Mouse (Mus musculus) E14TG2a.4 (cell line): Measurements from ENCODE around the gene Cdc27.

Source experiments
- H3K27me3 ChIP-seq: 2 replicates; pipeline ENCODE4 v1.6.1; 2014; ENCODE audit warnings: low read length, control low read depth; ENCODE audit not compliant: insufficient read depth
- H3K36me3 ChIP-seq: 2 replicates; pipeline ENCODE4 v1.6.1; 2014; ENCODE audit warnings: low read length, control low read depth; ENCODE audit not compliant: insufficient read depth
- H3K4me1 ChIP-seq: replicated peaks from 2 replicates; pipeline ENCODE4 v1.6.1; 2014; ENCODE audit warnings: low read depth, low read length, control low read depth
- H3K4me3 ChIP-seq: replicated peaks from 2 replicates; pipeline ENCODE4 v1.5.1; 2014; ENCODE audit warnings: mild to moderate bottlenecking, low read length
- H3K9me3 ChIP-seq: 2 replicates; pipeline ENCODE4 v1.6.1; 2014; ENCODE audit warnings: low read length, control low read depth
- CTCF ChIP-seq: conservative IDR thresholded peaks from 2 replicates; pipeline ENCODE4 v1.5.1; 2014; ENCODE audit warnings: low read length
- NANOG ChIP-seq: IDR thresholded peaks from 2 replicates; pipeline ENCODE4 v1.6.1; 2014; ENCODE audit warnings: borderline replicate concordance, low read length, mixed read lengths
- POU5F1 ChIP-seq: IDR thresholded peaks from 2 replicates; pipeline ENCODE4 v1.6.1; 2014; ENCODE audit warnings: low read length, borderline replicate concordance

Gene Cdc27

DNA sequence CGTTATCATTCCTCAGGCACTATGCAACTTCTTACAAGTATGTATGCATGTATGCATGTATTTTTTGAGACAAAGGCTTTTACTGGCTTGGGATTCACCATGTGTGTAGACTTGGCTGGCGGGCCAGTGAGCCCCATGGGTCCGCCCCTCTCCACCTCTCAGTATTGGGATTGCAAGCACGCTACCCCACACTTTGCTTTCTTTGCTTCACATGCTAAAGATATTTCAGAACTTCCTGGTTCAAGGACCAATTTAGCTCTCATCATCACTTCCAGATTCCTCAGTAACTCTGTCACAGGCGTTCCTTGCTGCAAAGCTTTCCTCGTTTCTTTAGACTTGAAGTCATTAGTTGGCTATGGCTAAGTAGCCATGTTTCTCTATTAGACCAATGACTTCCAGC lies 15.7 kb upstream of the Cdc27 start:
- no peak for TF ChIP-seq POU5F1
- no peak for TF ChIP-seq NANOG
- TF ChIP-seq CTCF = no peak
- Histone ChIP-seq H3K27me3 (peaks cover 16% of the 10 kb centered on the region), H3K4me3 (no peak overlapping the region), H3K36me3 (no peaks in the 10 kb centered on the region), H3K9me3 (peaks cover 7% of the 10 kb centered on the region), H3K4me1 (0 out of 2 replicates have a peak, but pooled peaks cover 3% of the 10 kb centered on the region)

DNA sequence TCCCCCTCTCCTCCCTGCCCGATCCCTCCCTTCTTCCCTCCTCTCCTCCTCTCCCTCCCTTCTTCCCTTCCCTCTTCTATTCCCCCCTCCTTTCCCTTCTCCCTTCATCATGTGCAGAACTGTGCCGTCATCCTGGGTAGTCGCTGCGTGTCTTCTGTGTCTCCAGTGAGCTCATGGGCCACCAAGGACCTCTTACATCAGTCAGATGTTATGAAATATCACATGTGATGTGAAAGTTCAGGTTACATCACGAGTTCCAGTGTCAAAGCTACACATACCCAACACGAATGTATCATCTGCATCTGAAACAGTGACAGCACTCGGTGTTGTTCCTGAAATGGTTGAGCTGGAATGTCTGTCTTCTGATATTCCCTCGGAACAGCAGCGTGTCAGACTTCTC lies 14.8 kb upstream of the Cdc27 start:
- H3K27me3 ChIP-seq = peaks cover 18% of the 10 kb centered on the region
- peaks cover 7% of the 10 kb centered on the region for H3K9me3 ChIP-seq
- H3K4me3 ChIP-seq = no peak overlapping the region
- TF ChIP-seq CTCF = no peak
- no peak for TF ChIP-seq POU5F1
- TF ChIP-seq NANOG = no peak
- no peaks in the 10 kb centered on the region for H3K36me3 ChIP-seq
- 0 out of 2 replicates have a peak, but pooled peaks cover 3% of the 10 kb centered on the region for H3K4me1 ChIP-seq

DNA sequence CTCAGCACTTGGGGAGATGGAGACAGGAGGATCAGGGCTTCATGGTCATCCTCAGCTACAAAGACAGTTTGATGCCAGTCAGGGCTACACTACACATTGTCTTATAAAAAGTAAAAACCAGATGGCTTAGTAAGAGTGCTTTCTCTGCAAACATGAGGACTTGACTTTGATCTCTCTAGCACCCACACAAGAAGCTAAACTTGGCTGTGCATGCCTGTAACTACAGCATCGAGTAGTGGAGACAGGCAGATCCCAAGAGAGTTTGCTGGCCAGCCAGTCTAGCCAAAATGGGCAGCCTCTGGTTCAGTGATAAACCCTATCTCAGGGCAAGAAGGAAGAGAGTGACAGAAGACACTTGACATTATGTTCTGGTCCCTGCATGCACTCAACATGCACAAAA lies 13.1 kb upstream of the Cdc27 start:
- no peak for TF ChIP-seq CTCF
- no peak for TF ChIP-seq POU5F1
- no peak for TF ChIP-seq NANOG
- peaks cover 8% of the 10 kb centered on the region for H3K4me1 ChIP-seq
- no peaks in the 10 kb centered on the region for H3K36me3 ChIP-seq
- peaks cover 15% of the 10 kb centered on the region for H3K27me3 ChIP-seq
- H3K4me3 ChIP-seq = no peak overlapping the region
- no peaks in the 10 kb centered on the region for H3K9me3 ChIP-seq

DNA sequence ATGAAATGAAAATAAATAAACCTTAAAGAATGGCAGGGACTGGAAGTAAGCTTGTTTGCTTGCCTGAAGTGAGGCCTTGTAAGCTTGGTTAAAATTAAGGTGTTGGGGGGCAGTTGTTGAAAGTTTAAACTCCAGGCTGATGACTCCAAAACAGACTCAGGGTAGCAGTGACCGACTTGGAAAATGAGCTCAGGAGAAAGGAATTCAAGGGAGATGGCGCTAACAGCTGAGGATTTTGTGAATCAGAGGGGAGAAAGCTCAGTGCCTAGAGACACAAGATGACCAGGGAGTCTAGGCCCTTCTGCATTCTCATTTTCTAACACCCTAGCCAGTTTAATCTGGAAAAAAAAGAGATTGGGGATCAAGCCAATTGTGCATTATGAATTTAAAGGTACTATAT lies 10.6 kb upstream of the Cdc27 start:
- TF ChIP-seq NANOG (no peak), POU5F1 (no peak), CTCF (no peak)
- H3K9me3 ChIP-seq = no peaks in the 10 kb centered on the region
- peaks cover 9% of the 10 kb centered on the region; the same call in 1 of the 2 replicates for H3K27me3 ChIP-seq
- no peaks in the 10 kb centered on the region for H3K36me3 ChIP-seq
- H3K4me1 ChIP-seq = peaks cover 9% of the 10 kb centered on the region
- no peak overlapping the region for H3K4me3 ChIP-seq

DNA sequence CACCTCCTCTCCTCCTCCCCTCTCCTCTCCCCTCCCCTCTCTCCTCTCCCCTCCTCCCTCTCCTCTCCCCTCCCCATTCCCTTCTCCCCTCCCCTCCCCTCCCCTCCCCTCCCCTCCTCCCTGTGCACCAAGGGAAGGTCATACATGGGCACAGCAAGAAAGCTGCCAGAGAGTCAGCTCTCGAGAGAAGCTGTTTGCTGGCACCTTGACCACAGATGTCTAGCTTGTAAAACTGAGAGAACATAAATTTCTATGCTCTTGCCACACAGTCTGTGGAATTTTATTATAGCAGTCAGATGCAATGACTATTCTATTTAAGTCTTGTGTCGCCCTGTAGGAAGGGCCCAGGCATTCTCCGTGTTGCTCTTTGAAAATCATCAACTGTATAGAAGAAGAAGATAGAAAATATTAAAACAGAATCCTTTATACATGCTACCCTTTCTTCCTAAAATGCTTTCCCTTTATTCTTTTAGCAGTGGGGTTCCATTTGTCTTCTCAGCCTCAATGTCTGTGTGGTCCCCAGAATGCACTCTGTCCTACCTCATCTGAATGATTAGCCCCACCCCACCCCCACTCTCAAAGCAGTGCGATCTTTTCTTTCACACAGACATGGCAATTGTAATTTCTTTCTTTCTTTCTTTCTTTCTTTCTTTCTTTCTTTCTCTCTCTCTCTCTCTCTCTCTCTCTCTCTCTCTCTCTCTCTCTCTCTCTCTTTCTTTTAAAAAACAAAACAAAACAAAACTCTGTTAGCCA lies 8.4 kb upstream of the Cdc27 start:
- Histone ChIP-seq H3K36me3 (no peaks in the 10 kb centered on the region), H3K27me3 (peaks cover 9% of the 10 kb centered on the region; the same call in 1 of the 2 replicates), H3K9me3 (no peaks in the 10 kb centered on the region), H3K4me1 (peaks cover 13% of the 10 kb centered on the region), H3K4me3 (no peak overlapping the region)
- TF ChIP-seq NANOG (no peak), CTCF (no peak), POU5F1 (no peak)

DNA sequence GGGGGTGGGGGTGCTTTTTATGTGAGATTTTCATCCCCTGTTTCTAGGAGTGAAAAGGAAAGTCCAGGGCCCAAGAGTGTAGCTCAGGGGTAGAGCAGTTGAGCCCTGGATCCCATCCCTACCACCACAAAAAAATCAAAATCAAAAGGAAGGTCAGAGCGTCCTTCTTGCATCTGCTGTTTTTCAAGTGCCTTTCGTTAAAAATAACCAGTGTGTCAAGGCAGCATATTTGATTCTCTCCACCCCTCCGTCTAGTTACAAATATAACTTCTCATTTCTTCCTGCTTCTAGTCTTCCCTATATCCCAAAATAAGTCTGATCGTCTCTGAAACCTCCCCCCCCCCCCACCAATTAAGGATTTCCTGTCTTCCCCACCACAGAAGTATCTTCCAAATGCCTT lies 7.6 kb upstream of the Cdc27 start:
- peaks cover 9% of the 10 kb centered on the region; the same call in 1 of the 2 replicates for H3K27me3 ChIP-seq
- H3K36me3 ChIP-seq = no peaks in the 10 kb centered on the region
- H3K9me3 ChIP-seq = no peaks in the 10 kb centered on the region
- H3K4me3 ChIP-seq = no peak overlapping the region
- TF ChIP-seq NANOG = no peak
- no peak for TF ChIP-seq CTCF
- TF ChIP-seq POU5F1 = no peak
- H3K4me1 ChIP-seq = peaks cover 13% of the 10 kb centered on the region

DNA sequence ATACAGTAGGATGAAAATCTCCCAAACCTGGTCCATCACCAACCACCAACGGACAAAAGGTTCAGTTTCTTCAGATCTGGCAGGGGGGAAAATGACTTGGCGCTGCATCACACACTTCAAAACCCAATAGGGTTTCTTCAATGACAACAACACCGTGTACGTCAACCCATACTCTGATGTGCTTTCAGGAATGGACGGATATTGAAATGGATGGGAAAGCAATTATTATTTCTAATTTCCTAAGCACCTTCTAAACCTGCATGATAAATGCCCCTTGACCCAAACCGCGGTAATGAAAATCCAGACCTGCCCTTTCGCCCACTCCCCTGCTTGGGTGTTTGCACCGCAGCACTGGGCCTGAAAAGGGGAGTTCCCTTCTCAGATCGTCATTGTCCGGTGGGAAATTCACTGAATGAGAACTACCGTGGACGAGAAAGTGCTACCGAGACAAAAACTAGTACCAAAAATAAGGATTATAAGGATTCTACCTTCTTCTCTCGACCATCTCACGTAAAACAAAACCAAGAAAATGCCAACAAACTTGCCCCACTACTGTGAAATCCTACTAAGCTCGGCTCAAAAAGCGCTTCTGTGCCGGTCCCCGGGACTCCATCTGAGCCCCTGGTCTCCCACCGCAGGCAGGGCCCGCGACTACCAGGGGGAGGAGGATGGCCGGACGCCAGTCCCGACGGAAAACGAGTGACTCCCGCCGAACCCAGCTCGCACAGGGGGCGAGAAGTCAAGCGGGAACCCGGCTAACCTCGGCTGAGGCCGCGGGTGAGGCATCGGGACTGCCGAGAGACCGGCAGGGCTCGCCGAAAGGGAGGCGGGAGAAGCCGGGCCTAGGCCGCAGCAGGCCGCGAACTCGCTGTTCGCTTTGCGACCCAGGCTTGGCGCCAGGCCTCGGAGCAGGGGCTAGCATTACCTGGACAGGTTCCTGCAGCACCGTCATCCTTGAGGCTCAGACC lies 698 bp downstream of the Cdc27 start:
- H3K9me3 ChIP-seq = no peaks in the 10 kb centered on the region
- TF ChIP-seq CTCF (no peak), POU5F1 (no peak), NANOG (no peak)
- peaks cover 66% of the 10 kb centered on the region for H3K4me1 ChIP-seq
- no peaks in the 10 kb centered on the region for H3K27me3 ChIP-seq
- H3K4me3 ChIP-seq = peak overlapping the region; percentile 97
- peaks cover 12% of the 10 kb centered on the region for H3K36me3 ChIP-seq

DNA sequence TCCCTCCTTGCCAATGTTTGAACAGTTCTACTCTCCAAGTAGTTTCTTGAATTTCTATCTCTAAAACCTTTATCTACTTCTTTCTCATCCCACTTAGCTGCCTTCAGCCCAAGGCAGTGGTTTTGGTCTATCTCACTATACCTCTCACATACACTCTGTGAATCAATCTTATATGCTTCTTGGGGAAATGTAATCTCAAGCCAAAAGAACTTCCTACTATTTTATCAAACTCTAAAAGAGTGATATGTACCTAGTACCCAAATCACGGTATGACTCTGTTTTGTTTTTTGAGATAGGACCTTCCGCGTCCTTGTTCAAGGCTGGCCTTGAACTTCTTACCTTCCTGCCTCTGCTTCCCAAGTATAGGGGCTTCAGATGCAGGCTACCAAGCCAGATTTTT lies 2.9 kb downstream of the Cdc27 start:
- Histone ChIP-seq H3K36me3 (peaks cover 12% of the 10 kb centered on the region), H3K9me3 (no peaks in the 10 kb centered on the region), H3K4me3 (no peak overlapping the region), H3K4me1 (peaks cover 65% of the 10 kb centered on the region), H3K27me3 (no peaks in the 10 kb centered on the region)
- TF ChIP-seq NANOG (no peak), CTCF (no peak), POU5F1 (no peak)
